Mouse (Mus musculus) urinary bladder, postnatal 14 days (tissue): Measurements from ENCODE around the gene Anks1.

ENCODE experiments used
- DNase-seq: peaks from one replicate; pipeline ENCODE4 v3.0.0; 2021; ENCODE audit warnings: low spot score

The Anks1 gene

GRCm38 (mm10) chr17:27908888-27909621 lies at the start of gene Anks1:
Gene Anks1, plus strand, starts transcription at chr17:27909306.
- DNase-seq = peak; percentile 89

- no peak for DNase-seq
These were observed 43.6 kb upstream of the Anks1 start for GRCm38 (mm10) chr17:27865461-27865860.

- DNase-seq = no peak
These were observed 42.4 kb upstream of the Anks1 start for GRCm38 (mm10) chr17:27866737-27867136.

GRCm38 (mm10) chr17:27871851-27872250 lies 37.3 kb upstream of the Anks1 start:
- no peak for DNase-seq

- DNase-seq = no peak
These were observed 35.5 kb upstream of the Anks1 start for GRCm38 (mm10) chr17:27873583-27873982.

- no peak for DNase-seq
These were observed 34.6 kb upstream of the Anks1 start for GRCm38 (mm10) chr17:27874510-27874909.

GRCm38 (mm10) chr17:27881518-27881917 lies 27.6 kb upstream of the Anks1 start:
- DNase-seq = peak; percentile 24

- no peak for DNase-seq
These were observed 26.0 kb upstream of the Anks1 start for GRCm38 (mm10) chr17:27883129-27883528.

GRCm38 (mm10) chr17:27883994-27884393 lies 25.1 kb upstream of the Anks1 start:
- no peak for DNase-seq

GRCm38 (mm10) chr17:27886499-27887210 lies 22.5 kb upstream of the Anks1 start:
- no peak for DNase-seq

GRCm38 (mm10) chr17:27907512-27908205 lies 1.4 kb upstream of the Anks1 start:
- peak; percentile 94 for DNase-seq

GRCm38 (mm10) chr17:27908206-27908887 lies 759 bp upstream of the Anks1 start:
- no peak for DNase-seq

- no peak for DNase-seq
These were observed 755 bp downstream of the Anks1 start, which contains the start of gene Taf11 for GRCm38 (mm10) chr17:27909622-27910500. Gene Taf11, minus strand, starts transcription at chr17:27909844.

- DNase-seq = no peak
These were observed 2.3 kb downstream of the Anks1 start for GRCm38 (mm10) chr17:27911371-27911770.

- no peak for DNase-seq
These were observed 5.6 kb downstream of the Anks1 start for GRCm38 (mm10) chr17:27914742-27915141.

- no peak for DNase-seq
These were observed 7.3 kb downstream of the Anks1 start for GRCm38 (mm10) chr17:27916366-27916765.

- DNase-seq = no peak
These were observed 11.6 kb downstream of the Anks1 start for GRCm38 (mm10) chr17:27920676-27921075.

- no peak for DNase-seq
These were observed 13.1 kb downstream of the Anks1 start for GRCm38 (mm10) chr17:27922174-27922712.

GRCm38 (mm10) chr17:27925054-27925453 lies 15.9 kb downstream of the Anks1 start:
- DNase-seq = peak; percentile 43

- peak; percentile 41 for DNase-seq
These were observed 16.4 kb downstream of the Anks1 start for GRCm38 (mm10) chr17:27925504-27925903.

GRCm38 (mm10) chr17:27930291-27930690 lies 21.2 kb downstream of the Anks1 start:
- DNase-seq = no peak
